Comparison of ENCODE assay signal across 18 mouse cellular contexts in genomic region chr8:31720021-31720420, GRCm38 (mm10).
DNase-seq lines count a peak whose midpoint lies in the region; ATAC-seq and TF ChIP-seq lines count a peak whose summit lies in the region.
"Had no signal": no experiment of that assay in that cellular context is flagged by ENCODE, and none has a peak within 500 bp of the region (broad histone marks: within the 10 kb centered on the region; RNA-seq: fewer than 3 reads in every experiment).

No protein-coding gene starts in this region.

- no peak overlapping the region for H3K27ac ChIP-seq in intestine, embryonic 15.5 days
- H3K27ac ChIP-seq in intestine, postnatal 0 days (ENCODE audit: low read depth, low read length): no peak overlapping the region
- H3K27ac ChIP-seq in liver, embryonic 11.5 days (ENCODE audit: low read depth, low read length): peak overlapping the region; percentile 71
- H3K27ac ChIP-seq in stomach, embryonic 15.5 days: no peak overlapping the region
- H3K27ac ChIP-seq: hindbrain, embryonic 14.5 days; kidney, postnatal 0 days; neural tube, embryonic 13.5 days had no signal

- H3K9me3 ChIP-seq in intestine, embryonic 15.5 days: no peaks in the 10 kb centered on the region
- H3K9me3 ChIP-seq in intestine, postnatal 0 days (ENCODE audit: control insufficient read depth): no peaks in the 10 kb centered on the region
- no peaks in the 10 kb centered on the region for H3K9me3 ChIP-seq in liver, embryonic 11.5 days (ENCODE audit: control insufficient read depth, low read length)
- H3K9me3 ChIP-seq in stomach, embryonic 15.5 days: no peaks in the 10 kb centered on the region
- H3K9me3 ChIP-seq: neural tube, embryonic 13.5 days had no signal

- H3K9ac ChIP-seq in intestine, embryonic 15.5 days: no peak overlapping the region
- no peak overlapping the region for H3K9ac ChIP-seq in intestine, postnatal 0 days (ENCODE audit: low read depth, low read length)
- no peak overlapping the region for H3K9ac ChIP-seq in liver, embryonic 11.5 days (ENCODE audit: low read depth, low read length)
- no peak overlapping the region for H3K9ac ChIP-seq in stomach, embryonic 15.5 days
- H3K9ac ChIP-seq: forebrain, postnatal 0 days; hindbrain, embryonic 14.5 days; neural tube, embryonic 13.5 days had no signal

- H3K4me1 ChIP-seq in intestine, embryonic 15.5 days (replicated peaks): no peaks in the 10 kb centered on the region
- no peaks in the 10 kb centered on the region for H3K4me1 ChIP-seq in intestine, postnatal 0 days (replicated peaks; ENCODE audit: control insufficient read depth, insufficient read depth, low read length)
- H3K4me1 ChIP-seq in liver, embryonic 11.5 days (replicated peaks; ENCODE audit: control insufficient read depth, insufficient read depth, low read length): peaks cover 25% of the 10 kb centered on the region
- H3K4me1 ChIP-seq in stomach, embryonic 15.5 days: no peaks in the 10 kb centered on the region
- H3K4me1 ChIP-seq: neural tube, embryonic 13.5 days had no signal

- ATAC-seq in intestine, embryonic 15.5 days: peak; percentile 36; the same call in 1 of the 2 replicates
- no peak for ATAC-seq in intestine, postnatal 0 days
- ATAC-seq in liver, embryonic 11.5 days (replicated peaks; ENCODE audit: low FRiP score): peak; percentile 95
- peak; percentile 82 for ATAC-seq in stomach, embryonic 15.5 days (ENCODE audit: insufficient read depth, low FRiP score, low read depth)
- ATAC-seq: forebrain, postnatal 0 days had no signal

- H3K4me2 ChIP-seq in intestine, embryonic 15.5 days (replicated peaks): no peak overlapping the region
- no peak overlapping the region for H3K4me2 ChIP-seq in intestine, postnatal 0 days (replicated peaks; ENCODE audit: low read depth)
- H3K4me2 ChIP-seq in liver, embryonic 11.5 days: peak overlapping the region; percentile 46
- H3K4me2 ChIP-seq in stomach, embryonic 15.5 days: no peak overlapping the region
- H3K4me2 ChIP-seq: hindbrain, embryonic 14.5 days; neural tube, embryonic 13.5 days had no signal

- peak; percentile 71 for DNase-seq in c-Kit-positive CD71-positive TER-119-negative erythroid progenitor cells, embryonic 14.5 days (ENCODE audit: low read depth)
- DNase-seq in liver, embryonic 11.5 days (ENCODE audit: low spot score): peak; percentile 50
- no peak for DNase-seq in urinary bladder, postnatal 14 days (ENCODE audit: low spot score)
- no peak for DNase-seq in urinary bladder, postnatal 4 days (ENCODE audit: low spot score in 2 of 2)
- DNase-seq: cerebellum, adult 11-12 months; forebrain, postnatal 0 days; heart, adult 18-20 months; heart, postnatal 14 days; kidney, adult 11 months; left cerebral cortex, postnatal 4 days; thymus, adult 18-20 months had no signal

- no peak overlapping the region for H3K4me3 ChIP-seq in intestine, embryonic 15.5 days (replicated peaks)
- no peak overlapping the region for H3K4me3 ChIP-seq in intestine, postnatal 0 days (ENCODE audit: low read depth, low read length)
- no peak overlapping the region for H3K4me3 ChIP-seq in liver, embryonic 11.5 days (ENCODE audit: low read depth, low read length)
- H3K4me3 ChIP-seq in stomach, embryonic 15.5 days (replicated peaks): no peak overlapping the region
- H3K4me3 ChIP-seq: neural tube, embryonic 13.5 days had no signal

- no peaks in the 10 kb centered on the region for H3K27me3 ChIP-seq in intestine, embryonic 15.5 days (replicated peaks)
- no peaks in the 10 kb centered on the region for H3K27me3 ChIP-seq in intestine, postnatal 0 days (replicated peaks; ENCODE audit: control insufficient read depth, insufficient read depth, low read length)
- H3K27me3 ChIP-seq in liver, embryonic 11.5 days (replicated peaks; ENCODE audit: control insufficient read depth, insufficient read depth, low read length): no peaks in the 10 kb centered on the region
- H3K27me3 ChIP-seq in stomach, embryonic 15.5 days (replicated peaks): no peaks in the 10 kb centered on the region
- H3K27me3 ChIP-seq: neural tube, embryonic 13.5 days had no signal

- no peak for TF ChIP-seq CTCF in intestine, postnatal 0 days (IDR thresholded peaks at IDR 0.05; ENCODE audit: low read depth)

- WGBS in intestine, embryonic 15.5 days: 52% methylated on average over 3 of the region's 3 CpGs
- WGBS in intestine, postnatal 0 days: 51% methylated on average over 3 of the region's 3 CpGs
- WGBS in liver, embryonic 11.5 days: 16% methylated on average over 3 of the region's 3 CpGs
- WGBS in stomach, embryonic 15.5 days: 45% methylated on average over 3 of the region's 3 CpGs

- no peaks in the 10 kb centered on the region for H3K36me3 ChIP-seq in intestine, embryonic 15.5 days
- H3K36me3 ChIP-seq in intestine, postnatal 0 days (ENCODE audit: control insufficient read depth, insufficient read depth): no peaks in the 10 kb centered on the region
- no peaks in the 10 kb centered on the region for H3K36me3 ChIP-seq in liver, embryonic 11.5 days (ENCODE audit: control insufficient read depth, insufficient read depth, low read length)
- H3K36me3 ChIP-seq in stomach, embryonic 15.5 days: no peaks in the 10 kb centered on the region
- H3K36me3 ChIP-seq: G1E; neural tube, embryonic 13.5 days had no signal

Comparison
In these comparisons a context has a peak if more than half of its experiments do, and no peak if none do; other contexts are left out.
1. DNase-seq: peak in c-Kit-positive CD71-positive TER-119-negative erythroid progenitor cells, embryonic 14.5 days (single experiment) and liver, embryonic 11.5 days (single experiment); none in urinary bladder, postnatal 14 days (single experiment) and urinary bladder, postnatal 4 days (0 of 2).